Mouse (Mus musculus): ENCODE data around the gene Myh9.
A peak's percentile ranks its signal among the peaks of the same experiment; 100 is the strongest.

Myh9 gene

DNA sequence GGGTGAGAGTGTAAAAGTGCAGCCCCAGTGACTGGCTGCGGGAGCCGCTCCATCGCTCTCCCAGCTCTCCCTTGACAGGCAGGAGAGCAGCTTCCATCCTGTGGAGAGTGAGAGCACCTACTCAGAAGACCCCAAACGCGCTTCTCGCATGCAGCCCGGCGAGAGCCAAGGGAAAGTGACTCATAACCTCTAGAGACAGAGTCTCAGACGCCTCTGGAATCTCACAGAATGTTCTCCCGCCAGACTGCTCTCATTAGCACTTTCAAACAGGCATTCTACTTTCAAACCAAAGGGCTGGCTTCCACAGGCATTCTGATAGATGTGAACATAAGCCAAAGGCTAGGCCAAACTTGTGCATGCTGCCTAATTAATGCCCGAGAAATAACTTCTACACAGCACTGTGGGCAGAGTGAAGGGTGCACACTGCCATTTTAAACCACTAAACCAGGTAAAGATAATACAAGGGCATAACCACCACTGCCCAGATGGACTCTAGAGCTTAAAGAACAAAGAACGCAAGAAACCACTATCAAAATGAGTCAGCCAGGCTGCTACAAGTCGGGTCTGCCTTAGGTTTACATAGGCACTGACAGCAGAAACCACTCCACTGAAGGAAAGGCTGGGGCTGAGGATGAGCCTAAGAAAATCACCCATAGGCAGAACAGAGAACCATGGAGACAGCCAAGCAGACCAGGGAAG is 35.3 kb downstream of the Myh9 start:
- peak; percentile 45 for DNase-seq (ENCODE audit: low spot score)

DNA sequence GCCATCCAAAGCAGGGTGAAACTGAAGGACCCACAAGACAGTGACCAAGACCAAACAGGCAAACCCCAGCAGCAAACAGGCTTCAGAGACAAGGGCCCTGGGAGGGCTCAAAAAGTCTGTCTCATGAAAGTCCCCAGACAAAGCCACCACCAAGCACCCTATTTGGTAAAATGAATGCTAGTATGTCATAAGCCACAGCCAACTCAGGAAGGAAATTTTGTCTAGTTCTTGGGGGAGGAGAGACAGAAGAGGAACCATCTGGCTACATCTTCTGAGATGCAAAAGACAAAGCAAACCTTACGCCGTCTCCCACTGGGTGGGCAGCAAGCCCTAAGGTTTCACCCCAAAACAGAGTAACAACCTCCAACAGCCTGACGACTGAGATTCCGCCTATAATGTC is 36.3 kb downstream of the Myh9 start:
- DNase-seq (ENCODE audit: low spot score): no peak

DNA sequence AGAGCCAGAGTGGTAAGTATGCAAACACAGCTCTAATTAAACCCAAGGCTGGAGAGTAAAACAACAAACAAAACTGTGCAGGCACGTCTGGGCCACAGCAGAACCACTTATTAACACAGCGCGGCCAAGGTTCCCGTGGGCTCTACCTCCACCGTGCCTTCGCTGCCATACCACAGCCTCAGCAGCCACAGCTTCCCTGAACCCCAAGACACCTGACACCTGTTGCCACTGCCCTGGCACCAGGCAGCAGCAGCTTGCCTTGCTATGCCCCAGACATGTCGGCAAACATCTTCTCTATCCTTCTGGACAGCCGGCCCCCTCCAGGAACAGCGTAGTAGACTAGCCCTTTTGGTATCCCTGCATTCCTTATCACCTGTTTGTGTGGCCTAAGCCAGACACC is 37.0 kb downstream of the Myh9 start:
- DNase-seq (ENCODE audit: low spot score): no peak

DNA sequence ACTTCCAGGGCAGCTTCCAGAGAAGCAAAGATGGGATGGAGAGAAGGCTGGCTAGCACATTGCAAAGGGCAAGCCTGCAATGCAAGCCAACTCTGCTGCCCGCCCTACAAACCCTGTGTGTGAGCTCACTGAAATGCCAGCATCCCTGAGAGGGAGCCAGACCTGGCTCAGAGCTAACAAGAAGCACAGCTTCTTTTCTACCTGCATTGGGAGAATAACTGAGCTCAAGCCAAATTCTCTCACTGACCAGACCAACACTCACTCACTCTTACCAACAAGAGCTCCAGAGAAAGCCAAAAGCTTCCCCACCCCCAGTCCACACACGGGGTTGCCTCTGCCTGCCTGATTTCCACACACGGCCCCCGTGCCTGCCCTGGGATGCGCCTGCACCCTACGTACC is 37.5 kb downstream of the Myh9 start:
- DNase-seq (ENCODE audit: low spot score): no peak

DNA sequence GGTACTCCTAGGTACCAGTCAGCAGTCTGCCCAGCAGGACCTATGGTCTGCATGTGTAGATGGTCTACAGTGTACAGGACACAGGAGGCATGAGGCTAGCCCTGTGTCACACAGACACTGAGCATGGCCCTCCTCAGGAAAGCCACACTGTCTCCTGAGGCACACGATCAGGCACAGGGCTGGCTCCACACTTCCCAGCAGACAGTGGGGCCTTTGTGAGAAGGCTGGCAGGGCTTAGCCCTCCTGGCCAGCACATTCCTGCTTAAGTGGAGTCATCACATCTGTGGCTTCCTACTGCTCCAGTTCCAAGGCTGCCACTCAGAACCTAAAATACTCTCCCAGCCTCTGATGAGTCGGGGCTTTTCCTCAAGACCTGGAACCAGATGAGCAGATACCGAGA is 38.2 kb downstream of the Myh9 start:
- DNase-seq (ENCODE audit: low spot score): no peak

DNA sequence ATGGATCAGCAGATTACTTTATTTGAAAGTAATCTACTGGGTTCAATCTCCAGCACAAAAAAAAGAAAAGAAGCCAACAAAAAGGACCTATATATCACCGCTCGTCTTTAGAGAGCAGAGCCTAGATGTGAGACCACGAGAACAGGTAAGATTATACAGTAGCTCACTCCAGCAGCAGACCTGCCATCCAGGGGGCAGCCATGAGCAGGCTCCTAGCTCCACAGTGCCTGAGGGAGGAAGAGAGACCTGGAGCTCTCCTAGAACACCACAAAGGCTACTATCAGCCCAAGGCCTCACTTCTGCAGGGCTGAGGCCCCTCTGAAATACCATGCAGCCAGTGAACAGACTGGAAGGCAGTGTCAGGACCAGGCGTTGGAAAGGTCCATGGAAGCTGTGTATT is 39.0 kb downstream of the Myh9 start:
- no peak for DNase-seq (ENCODE audit: low spot score)

DNA sequence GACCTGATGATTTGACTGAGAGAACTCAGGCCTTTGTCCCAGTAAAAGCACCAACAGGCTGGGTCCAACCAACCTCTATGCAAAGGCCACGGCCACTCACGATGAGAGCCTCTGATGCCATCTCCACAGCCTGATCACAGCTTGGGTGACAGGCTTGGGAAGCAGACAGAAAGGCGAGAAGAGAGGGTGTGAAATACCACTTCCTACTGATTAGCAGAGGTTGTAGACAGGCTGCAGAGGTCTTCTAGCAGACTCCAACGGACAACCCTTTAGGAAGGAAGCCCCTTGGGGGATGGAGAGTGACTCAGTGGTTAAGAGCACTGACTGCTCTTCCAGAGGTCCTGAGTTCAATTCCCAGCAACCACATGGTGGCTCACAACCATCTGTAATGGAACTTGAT is 40.8 kb downstream of the Myh9 start:
- DNase-seq (ENCODE audit: low spot score): no peak

DNA sequence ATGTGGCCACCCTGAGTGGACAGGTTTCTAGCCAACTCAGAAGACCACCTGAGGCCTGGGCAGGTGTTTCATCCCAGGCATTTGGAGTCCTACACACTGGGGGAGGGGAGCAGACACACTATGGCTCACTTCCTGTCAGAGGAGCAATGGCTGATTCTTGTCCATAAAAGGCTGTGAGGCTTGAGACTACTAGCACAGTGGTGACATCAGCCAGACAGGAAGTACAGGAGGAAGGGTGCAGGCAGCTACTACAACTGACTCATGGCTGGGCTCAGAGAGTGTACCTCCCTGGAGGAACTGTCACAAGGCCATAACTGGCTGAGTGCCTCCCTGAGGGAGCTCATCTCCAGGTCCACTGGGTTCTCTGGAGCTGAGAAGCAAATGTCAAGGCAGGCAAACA is 41.5 kb downstream of the Myh9 start:
- DNase-seq (ENCODE audit: low spot score): peak; percentile 77

DNA sequence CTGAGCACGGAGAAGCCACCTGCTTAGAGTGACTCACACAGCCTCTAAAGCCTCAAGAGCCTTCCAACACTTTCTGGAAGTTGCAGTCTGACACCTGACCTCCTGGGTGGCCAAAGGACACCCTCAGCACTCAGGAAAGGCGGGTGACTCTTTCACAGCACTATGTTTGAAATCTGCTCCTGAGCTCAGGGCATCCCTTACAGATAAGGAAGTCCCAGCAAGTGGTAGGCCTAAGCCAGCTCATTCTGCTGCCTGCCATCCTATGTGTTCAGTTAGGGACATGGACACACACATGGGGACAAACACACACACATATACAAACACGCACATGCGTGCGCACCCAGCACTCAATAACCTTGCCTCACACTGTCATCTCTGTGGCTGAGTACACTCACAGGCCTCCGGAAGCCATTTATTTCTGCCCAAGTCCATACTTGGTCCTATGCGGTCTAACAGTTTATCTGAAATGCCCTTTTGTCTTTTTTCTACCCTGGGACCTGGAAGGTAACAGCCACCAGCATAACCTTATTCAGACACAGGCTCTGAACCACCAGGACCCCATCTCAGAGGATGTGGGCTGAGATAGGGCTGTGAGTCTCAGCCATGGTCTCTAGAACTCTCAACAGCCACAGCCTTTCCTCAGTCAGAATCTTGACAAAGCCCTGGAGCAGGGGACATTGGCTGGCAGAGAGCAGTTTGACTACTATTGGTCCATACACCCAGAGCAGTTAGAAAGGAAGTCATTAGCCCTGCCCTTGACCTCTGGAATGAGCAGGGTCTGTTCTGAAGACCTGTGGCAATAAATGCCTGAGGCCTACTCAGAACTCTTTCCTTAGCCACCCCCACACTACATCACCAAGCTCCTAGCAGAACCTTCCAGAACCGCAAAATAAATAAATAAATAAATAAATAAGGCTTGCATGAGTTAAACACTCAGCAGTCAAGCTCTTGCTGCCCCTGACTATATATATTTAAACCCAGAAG is 42.2 kb downstream of the Myh9 start:
- no peak for DNase-seq (ENCODE audit: low spot score)

DNA sequence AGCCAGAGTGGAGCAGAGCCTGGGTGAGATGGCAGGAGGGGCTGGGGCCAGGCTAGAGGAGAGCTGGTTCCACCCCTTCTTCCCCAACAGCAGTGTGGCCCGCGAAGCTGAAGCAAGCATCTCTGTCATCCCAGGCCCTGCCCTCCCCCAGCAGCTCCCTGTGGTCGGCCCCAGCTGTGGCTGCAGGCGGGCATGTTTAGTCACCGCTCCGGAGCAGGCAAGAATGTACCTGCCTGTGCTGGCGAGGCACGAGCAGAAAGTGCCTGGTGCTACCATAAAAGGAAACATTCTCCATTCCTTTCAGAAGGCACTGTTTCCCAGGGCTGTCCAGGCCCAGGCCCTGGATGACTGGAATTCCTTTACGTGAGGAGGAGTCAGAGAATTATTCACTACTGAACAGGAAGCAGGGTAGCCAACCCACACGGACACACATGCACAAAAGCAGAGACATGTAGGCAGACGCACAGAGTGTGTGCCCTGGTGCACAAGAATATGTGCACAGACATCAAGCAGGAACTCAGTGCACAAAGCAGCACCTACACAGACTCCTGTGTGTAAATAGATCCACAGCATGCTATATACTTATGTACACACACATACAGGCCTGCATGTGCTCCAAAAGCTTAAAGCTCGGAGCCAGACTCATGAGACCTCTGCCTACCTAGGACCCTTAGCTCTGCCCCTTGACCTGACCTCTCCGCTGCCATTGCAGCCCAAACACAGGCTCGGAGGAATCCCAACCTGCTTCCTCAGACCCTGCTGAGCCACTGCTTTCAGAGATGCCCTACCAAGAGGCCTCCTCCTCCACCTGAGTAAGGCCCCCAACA is 43.1 kb downstream of the Myh9 start:
- peak; percentile 68 for DNase-seq (ENCODE audit: low spot score)

DNA sequence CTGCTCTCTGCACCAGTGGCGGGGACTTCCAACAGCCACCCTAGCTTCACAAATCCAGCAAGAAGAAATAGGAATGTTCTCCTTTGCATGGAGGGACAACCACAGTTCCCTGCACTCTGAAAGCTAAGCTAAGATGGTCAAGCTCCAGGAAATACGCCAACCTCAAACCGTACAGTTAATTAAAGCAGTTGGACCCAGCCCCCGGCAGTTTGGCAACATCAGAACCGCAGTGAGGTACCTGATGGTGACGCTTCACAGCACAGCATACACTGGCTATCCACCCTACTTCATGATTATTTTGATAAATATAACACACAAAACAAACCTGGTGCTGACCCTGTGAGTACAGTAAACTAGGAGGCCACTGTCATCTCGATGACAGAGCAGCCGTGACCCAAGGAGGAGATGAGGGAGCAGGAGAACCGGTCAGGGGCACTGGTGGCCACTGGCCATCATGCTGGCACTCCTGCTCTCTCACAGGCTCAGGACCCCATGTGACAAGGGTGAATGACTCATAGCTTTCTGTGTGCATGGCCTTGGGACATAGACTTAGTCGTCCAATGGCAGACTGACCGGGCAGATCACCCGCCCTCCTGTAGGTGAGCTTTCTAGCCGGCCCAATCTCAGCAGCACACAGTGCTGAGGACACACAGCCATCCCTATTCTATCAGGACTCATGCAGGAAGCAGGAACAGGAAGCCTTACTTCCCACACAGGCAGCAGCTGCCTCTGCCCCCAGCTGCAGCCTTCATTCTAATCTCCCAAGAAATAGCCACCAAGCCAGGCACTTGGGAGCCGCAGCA is 44.2 kb downstream of the Myh9 start:
- DNase-seq (ENCODE audit: low spot score): peak; percentile 84

DNA sequence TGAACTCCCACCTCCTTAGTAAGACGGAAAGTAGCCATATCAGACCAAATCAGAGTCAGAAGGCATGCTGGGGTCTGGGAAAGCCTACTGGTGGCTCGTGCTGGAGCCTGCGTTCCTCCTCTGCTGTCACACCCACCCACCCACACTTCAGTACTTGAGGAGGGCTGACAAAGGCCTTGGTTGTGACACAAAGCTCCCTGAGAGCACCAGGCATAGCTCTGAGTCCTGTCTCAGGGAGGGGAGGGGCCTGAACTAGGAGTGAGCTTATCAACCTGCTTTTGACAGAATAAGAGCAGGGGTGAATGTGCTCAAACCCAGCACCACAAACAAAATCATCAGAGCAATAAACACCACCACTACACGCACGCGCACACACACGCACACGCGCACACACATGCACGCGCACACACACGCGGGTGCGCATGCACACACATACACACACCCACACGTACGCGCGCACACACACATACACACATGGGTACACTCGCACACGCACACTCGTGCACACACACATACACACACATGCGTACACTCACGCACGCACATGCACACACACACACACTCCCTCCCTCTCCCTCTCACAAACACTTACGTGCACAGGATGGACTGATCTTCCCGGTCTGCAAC is 45.5 kb downstream of the Myh9 start:
- no peak for DNase-seq (ENCODE audit: low spot score)

DNA sequence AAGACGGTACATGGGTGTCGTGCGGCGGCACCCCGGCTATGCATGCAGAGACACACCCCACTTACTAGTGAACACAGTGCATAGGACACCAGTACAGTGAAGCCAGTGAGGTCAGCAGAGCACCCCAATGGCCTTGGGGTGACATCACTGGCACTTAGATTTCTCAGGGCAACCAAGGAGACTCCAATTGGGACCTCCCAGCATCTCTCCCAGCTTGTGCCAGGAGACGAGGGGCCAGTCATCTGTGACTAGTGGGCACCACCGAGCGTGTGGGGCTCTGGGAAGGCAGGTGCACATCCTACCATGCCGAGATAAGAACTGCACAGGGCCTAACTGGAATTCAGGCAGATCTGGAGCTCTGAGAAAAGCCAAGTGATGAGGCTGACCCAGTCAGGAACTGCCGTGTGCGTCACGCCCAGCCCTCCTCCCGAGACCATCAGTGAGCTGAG is 47.0 kb downstream of the Myh9 start:
- DNase-seq (ENCODE audit: low spot score): no peak

DNA sequence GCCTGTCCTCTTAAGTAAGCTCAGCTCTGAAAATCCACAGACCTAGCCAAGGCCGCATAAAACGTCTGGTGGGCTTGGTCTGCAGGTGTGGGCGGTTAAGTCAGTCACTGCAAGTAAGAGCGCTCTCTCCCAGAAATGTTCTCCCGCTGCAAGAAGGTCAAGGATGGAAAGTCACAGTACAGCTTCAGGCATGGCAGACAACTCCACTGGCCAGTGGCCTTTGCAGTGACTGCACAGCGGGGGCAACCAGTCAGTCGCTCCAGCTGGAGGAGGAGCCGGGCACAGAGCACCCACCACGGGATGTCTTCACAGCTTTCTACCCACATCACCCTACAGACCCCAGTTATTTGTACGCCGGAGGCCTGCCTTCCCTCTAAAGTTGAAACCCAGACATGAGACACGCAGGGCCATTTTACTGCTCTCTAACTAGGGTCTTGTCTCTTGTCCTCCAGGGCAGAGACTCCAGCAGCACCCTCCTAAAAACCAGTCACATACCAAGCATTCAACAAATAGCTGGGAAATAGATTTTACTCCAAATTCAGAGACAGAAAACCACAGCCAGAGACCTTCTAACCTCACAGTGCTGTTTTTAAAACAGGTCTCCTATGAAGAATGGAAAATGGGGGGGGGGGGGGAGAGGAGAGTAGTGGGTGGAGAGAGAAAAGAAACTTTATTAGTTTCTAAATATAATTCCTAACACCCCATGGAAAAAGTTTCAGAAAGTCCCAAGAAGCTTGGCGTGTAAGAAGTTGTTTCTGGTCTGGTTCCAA is 47.7 kb downstream of the Myh9 start:
- no peak for DNase-seq (ENCODE audit: low spot score)

DNA sequence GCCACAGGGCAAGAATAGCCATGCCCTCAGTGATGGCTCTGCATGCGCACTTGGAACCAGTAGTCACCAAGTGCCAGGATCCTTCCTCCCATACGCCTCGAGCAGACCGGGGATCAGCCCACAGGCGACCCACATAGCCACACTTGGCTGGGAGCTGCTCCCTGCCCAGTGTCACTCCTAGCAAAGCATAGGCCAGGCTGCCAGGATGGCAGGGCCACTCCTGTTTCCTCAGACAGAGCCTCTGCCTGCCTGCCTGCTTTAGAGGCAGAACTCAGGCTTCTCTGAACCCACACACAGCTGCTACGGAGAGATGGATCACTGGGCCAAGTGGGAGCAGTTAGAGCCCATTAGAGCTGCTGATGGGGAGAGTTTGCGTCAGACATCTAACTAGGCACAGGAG is 48.4 kb downstream of the Myh9 start:
- no peak for DNase-seq (ENCODE audit: low spot score)

DNA sequence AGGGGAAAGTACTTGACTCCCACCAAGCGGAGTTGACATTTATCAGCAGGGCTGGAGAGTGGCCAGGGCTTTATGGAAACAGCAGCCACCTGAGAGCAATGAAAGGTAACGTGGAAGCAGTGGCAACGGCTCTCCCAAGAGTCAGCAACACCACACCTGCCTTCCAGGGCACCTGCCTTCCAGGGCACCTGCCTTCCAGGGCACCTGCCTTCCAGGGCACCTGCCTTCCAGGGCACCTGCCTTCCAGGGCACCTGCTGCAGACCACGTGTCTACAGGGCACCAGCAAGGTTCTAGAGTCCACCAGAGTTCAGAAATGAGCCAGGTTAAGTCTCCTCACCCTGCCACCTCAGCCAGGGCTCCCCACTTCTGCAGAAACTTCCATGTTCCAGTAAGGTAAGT is 48.9 kb downstream of the Myh9 start:
- no peak for DNase-seq (ENCODE audit: low spot score)

DNA sequence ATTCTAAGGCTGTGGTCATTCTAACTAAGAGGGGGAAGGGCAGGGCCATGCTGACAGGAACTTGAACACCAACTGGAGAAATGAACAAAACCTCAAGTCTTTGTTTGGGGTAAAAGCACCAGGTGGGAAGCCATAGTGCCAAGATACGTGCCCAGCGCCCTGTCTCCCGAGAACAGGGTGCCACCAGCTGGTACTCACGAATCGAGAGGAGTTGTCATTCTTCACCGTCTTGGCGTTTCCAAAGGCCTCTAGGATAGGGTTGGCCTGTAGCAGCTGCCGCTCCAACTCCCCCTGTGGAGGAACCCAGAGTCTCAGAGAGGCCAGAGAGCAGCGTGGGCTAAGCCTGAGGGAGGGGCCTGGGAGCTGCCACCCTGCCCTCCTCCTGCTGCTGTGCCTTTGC is 49.9 kb downstream of the Myh9 start:
- no peak for DNase-seq (ENCODE audit: low spot score)

DNA sequence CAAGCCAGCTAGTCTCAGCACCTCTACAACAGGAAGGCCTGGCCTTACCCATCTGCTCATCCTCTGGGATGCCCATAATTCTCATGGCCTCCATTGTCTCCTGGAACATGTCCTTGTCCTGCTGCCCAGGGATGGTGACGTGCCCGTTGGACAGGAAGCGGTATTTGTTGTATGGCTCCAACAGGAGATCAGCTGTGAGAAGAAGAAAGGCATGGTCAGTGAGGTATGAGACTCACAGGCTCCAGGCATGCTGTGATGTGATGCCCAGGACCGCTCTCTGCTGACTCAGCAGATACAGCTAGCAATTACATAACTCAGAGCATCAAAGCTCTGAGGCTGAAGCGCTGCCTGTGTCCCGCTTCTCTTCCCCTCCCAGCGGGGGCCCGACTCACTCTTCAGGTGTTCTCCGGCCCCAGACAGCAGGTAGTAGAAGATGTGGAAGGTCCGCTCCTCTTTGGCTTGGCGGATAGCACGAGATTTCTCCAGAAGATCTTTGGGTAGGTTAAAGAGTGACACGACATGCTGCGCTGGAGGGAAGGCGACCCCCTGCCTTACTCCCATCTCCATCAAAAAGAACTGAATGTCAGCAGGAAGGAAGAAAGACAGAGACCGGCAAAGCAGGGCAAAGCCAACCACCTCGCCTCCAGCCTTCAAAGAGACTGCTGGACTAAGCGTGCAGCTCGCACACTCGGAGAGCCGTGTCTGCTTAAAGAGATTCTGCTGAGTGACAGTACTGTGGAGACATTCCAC is 51.1 kb downstream of the Myh9 start:
- no peak for DNase-seq (ENCODE audit: low spot score)

DNA sequence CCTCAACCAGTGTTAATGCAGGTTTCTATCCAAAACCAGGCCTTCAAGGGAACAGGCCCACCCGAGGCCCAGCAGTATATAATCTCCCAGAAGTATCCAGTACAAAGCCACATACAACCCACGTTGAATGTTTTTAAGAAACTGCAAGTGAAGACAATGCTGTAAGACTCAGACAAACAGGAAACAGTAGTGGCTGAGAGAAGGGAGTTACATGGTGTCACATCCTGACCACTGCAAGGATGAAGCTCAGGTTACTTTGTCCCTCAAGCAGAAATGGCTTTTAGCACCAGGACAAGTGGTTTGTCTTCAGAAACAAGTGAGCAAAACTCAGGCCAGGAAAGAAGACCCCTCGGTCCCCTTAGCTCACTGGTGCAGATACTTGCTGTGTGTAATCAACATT is 52.8 kb downstream of the Myh9 start:
- no peak for DNase-seq (ENCODE audit: low spot score)

DNA sequence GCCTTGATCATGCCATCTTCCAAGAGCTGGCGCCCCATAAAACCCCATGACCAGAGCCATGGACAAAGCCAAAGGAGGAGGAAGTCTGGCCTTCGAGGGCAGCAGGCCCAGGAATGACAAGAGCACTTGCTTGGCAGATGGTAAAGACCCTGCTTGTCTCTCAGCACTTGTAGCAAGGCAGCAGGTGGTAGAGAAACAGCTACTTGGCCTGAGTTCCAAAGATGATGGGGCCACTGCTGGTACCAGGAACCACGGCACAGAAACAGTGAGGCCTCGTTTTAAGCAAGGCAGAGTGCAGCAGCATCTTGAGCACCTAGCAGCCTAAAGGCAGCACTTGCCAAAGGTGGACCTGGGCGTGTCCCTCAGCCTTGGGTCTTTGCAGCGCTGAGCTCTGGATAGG is 53.6 kb downstream of the Myh9 start:
- no peak for DNase-seq (ENCODE audit: low spot score)
